In genomic region chr6:97080016-97080415, GRCm38 (mm10) we compare ENCODE assay signal across 23 mouse cellular contexts. TPM values are rescaled to one million over a fixed set of nuclear protein-coding genes. Genes with fewer than 3 reads are reported as not detected.
DNase-seq lines count a peak whose midpoint lies in the region; ATAC-seq and TF ChIP-seq lines count a peak whose summit lies in the region.
"Had no signal": no experiment of that assay in that cellular context is flagged by ENCODE, and none has a peak within 500 bp of the region (broad histone marks: within the 10 kb centered on the region; RNA-seq: fewer than 3 reads in every experiment).

No protein-coding gene starts in this region.

- WGBS in forebrain, embryonic 12.5 days: 32% methylated on average over 9 of the region's 9 CpGs
- WGBS in forebrain, embryonic 16.5 days: 15% methylated on average over 9 of the region's 9 CpGs
- 42% methylated on average over 9 of the region's 9 CpGs for WGBS in hindbrain, embryonic 14.5 days
- 48% methylated on average over 9 of the region's 9 CpGs for WGBS in hindbrain, embryonic 16.5 days
- WGBS in forebrain, postnatal 0 days: 32% methylated on average over 9 of the region's 9 CpGs
- 55% methylated on average over 9 of the region's 9 CpGs for WGBS in liver, embryonic 11.5 days

- no peaks in the 10 kb centered on the region; the same call in 1 of the 2 replicates for H3K27me3 ChIP-seq in forebrain, embryonic 12.5 days
- H3K27me3 ChIP-seq in forebrain, embryonic 16.5 days (replicated peaks; ENCODE audit: control insufficient read depth, insufficient read depth, low read length): no peaks in the 10 kb centered on the region
- H3K27me3 ChIP-seq in hindbrain, embryonic 14.5 days (ENCODE audit: control insufficient read depth, insufficient read depth, low read length): no peaks in the 10 kb centered on the region
- H3K27me3 ChIP-seq in hindbrain, embryonic 16.5 days (replicated peaks; ENCODE audit: control insufficient read depth, insufficient read depth, low read length): no peaks in the 10 kb centered on the region
- no peaks in the 10 kb centered on the region for H3K27me3 ChIP-seq in forebrain, postnatal 0 days (ENCODE audit: insufficient read depth, low read length)
- H3K27me3 ChIP-seq in liver, embryonic 11.5 days (replicated peaks; ENCODE audit: control insufficient read depth, insufficient read depth, low read length): no peaks in the 10 kb centered on the region; the same call in 1 of the 2 replicates
- H3K27me3 ChIP-seq: hindbrain, embryonic 12.5 days; intestine, embryonic 15.5 days had no signal

- DNase-seq in hindbrain, embryonic 14.5 days (ENCODE audit: low spot score): no peak
- DNase-seq in forebrain, postnatal 0 days: no peak
- no peak for DNase-seq in liver, embryonic 11.5 days (ENCODE audit: low spot score)
- DNase-seq: B cell, adult 2 months; cerebellum, adult 11-12 months; cerebellum, adult 9-10 months; cerebellum, postnatal 36 days; gastrocnemius, adult 2 months; gastrocnemius, postnatal 25 days; heart, postnatal 10 days; heart, postnatal 4 days; kidney, adult 18-20 months had no signal

- peak overlapping the region; percentile 11; the same call in 1 of the 2 replicates for H3K4me2 ChIP-seq in forebrain, embryonic 12.5 days
- H3K4me2 ChIP-seq in forebrain, embryonic 16.5 days (ENCODE audit: low read length): no peak overlapping the region
- no peak overlapping the region for H3K4me2 ChIP-seq in hindbrain, embryonic 14.5 days (replicated peaks)
- H3K4me2 ChIP-seq in hindbrain, embryonic 16.5 days (ENCODE audit: low read length): no peak overlapping the region
- H3K4me2 ChIP-seq in forebrain, postnatal 0 days (ENCODE audit: low read depth): 0 out of 2 replicates have a peak overlapping the region, but pooled peaks have one; percentile 13
- no peak overlapping the region for H3K4me2 ChIP-seq in liver, embryonic 11.5 days
- H3K4me2 ChIP-seq: hindbrain, embryonic 12.5 days; intestine, embryonic 15.5 days had no signal

- no peak overlapping the region for H3K4me3 ChIP-seq in forebrain, embryonic 12.5 days (replicated peaks)
- H3K4me3 ChIP-seq in forebrain, embryonic 16.5 days (replicated peaks; ENCODE audit: low read length): no peak overlapping the region
- H3K4me3 ChIP-seq in hindbrain, embryonic 14.5 days (replicated peaks; ENCODE audit: low read length): no peak overlapping the region
- no peak overlapping the region for H3K4me3 ChIP-seq in hindbrain, embryonic 16.5 days (ENCODE audit: low read length)
- H3K4me3 ChIP-seq in forebrain, postnatal 0 days (ENCODE audit: low read depth, low read length): no peak overlapping the region
- no peak overlapping the region for H3K4me3 ChIP-seq in liver, embryonic 11.5 days (ENCODE audit: low read depth, low read length)
- H3K4me3 ChIP-seq: embryonic facial prominence, embryonic 10.5 days; gastrocnemius, adult 2 months; hindbrain, embryonic 12.5 days; intestine, embryonic 15.5 days had no signal

- ATAC-seq in forebrain, embryonic 12.5 days (ENCODE audit: low FRiP score): no peak
- ATAC-seq in forebrain, embryonic 16.5 days: no peak; the same call in 1 of the 2 replicates
- ATAC-seq in hindbrain, embryonic 14.5 days (ENCODE audit: low FRiP score): no peak
- no peak for ATAC-seq in hindbrain, embryonic 16.5 days
- no peak for ATAC-seq in forebrain, postnatal 0 days
- no peak for ATAC-seq in liver, embryonic 11.5 days (replicated peaks; ENCODE audit: low FRiP score)
- no peak for ATAC-seq in frontal cortex, adult (ENCODE audit: low TSS enrichment)
- ATAC-seq: CD4-positive, CD25-positive, alpha-beta regulatory T cell, adult 4 months; intestine, embryonic 15.5 days had no signal

- no peaks in the 10 kb centered on the region for H3K36me3 ChIP-seq in forebrain, embryonic 12.5 days (replicated peaks)
- H3K36me3 ChIP-seq in forebrain, embryonic 16.5 days (ENCODE audit: control insufficient read depth, insufficient read depth): no peaks in the 10 kb centered on the region
- no peaks in the 10 kb centered on the region for H3K36me3 ChIP-seq in hindbrain, embryonic 14.5 days (replicated peaks; ENCODE audit: control insufficient read depth, insufficient read depth)
- no peaks in the 10 kb centered on the region for H3K36me3 ChIP-seq in hindbrain, embryonic 16.5 days (ENCODE audit: control insufficient read depth, insufficient read depth, low read length)
- no peaks in the 10 kb centered on the region for H3K36me3 ChIP-seq in forebrain, postnatal 0 days (ENCODE audit: insufficient read depth)
- H3K36me3 ChIP-seq in liver, embryonic 11.5 days (ENCODE audit: control insufficient read depth, insufficient read depth, low read length): no peaks in the 10 kb centered on the region
- H3K36me3 ChIP-seq: embryonic facial prominence, embryonic 10.5 days; G1E; hindbrain, embryonic 12.5 days; intestine, embryonic 15.5 days had no signal

- peaks cover 13% of the 10 kb centered on the region for H3K4me1 ChIP-seq in forebrain, embryonic 12.5 days
- H3K4me1 ChIP-seq in forebrain, embryonic 16.5 days (replicated peaks; ENCODE audit: control insufficient read depth, insufficient read depth, low read length): peaks cover 7% of the 10 kb centered on the region; the same call in 1 of the 2 replicates
- H3K4me1 ChIP-seq in hindbrain, embryonic 14.5 days (replicated peaks; ENCODE audit: control insufficient read depth, insufficient read depth, low read length): no peaks in the 10 kb centered on the region
- H3K4me1 ChIP-seq in hindbrain, embryonic 16.5 days (ENCODE audit: control insufficient read depth, insufficient read depth, low read depth, low read length): no peaks in the 10 kb centered on the region
- H3K4me1 ChIP-seq in forebrain, postnatal 0 days (ENCODE audit: insufficient read depth): 0 out of 2 replicates have a peak, but pooled peaks cover 3% of the 10 kb centered on the region
- H3K4me1 ChIP-seq in liver, embryonic 11.5 days (replicated peaks; ENCODE audit: control insufficient read depth, insufficient read depth, low read length): no peaks in the 10 kb centered on the region
- H3K4me1 ChIP-seq: hindbrain, embryonic 12.5 days; intestine, embryonic 15.5 days had no signal

- H3K9ac ChIP-seq in forebrain, embryonic 12.5 days: no peak overlapping the region
- H3K9ac ChIP-seq in forebrain, embryonic 16.5 days (replicated peaks; ENCODE audit: low read depth, low read length): no peak overlapping the region
- no peak overlapping the region for H3K9ac ChIP-seq in hindbrain, embryonic 14.5 days
- no peak overlapping the region for H3K9ac ChIP-seq in hindbrain, embryonic 16.5 days (ENCODE audit: low read depth, low read length)
- no peak overlapping the region for H3K9ac ChIP-seq in forebrain, postnatal 0 days
- no peak overlapping the region for H3K9ac ChIP-seq in liver, embryonic 11.5 days (ENCODE audit: low read depth, low read length)
- H3K9ac ChIP-seq: hindbrain, embryonic 12.5 days; intestine, embryonic 15.5 days had no signal

- no peak overlapping the region; the same call in 1 of the 2 replicates for H3K27ac ChIP-seq in forebrain, embryonic 12.5 days
- no peak overlapping the region for H3K27ac ChIP-seq in forebrain, embryonic 16.5 days (ENCODE audit: low read length)
- H3K27ac ChIP-seq in hindbrain, embryonic 14.5 days: peak overlapping the region; percentile 35; the same call in 1 of the 2 replicates
- no peak overlapping the region for H3K27ac ChIP-seq in hindbrain, embryonic 16.5 days (ENCODE audit: low read depth, low read length)
- H3K27ac ChIP-seq in forebrain, postnatal 0 days (ENCODE audit: low read depth, low read length): no peak overlapping the region
- H3K27ac ChIP-seq in liver, embryonic 11.5 days (ENCODE audit: low read depth, low read length): no peak overlapping the region
- H3K27ac ChIP-seq: embryonic facial prominence, embryonic 10.5 days; gastrocnemius, adult 2 months; hindbrain, embryonic 12.5 days; intestine, embryonic 15.5 days had no signal

- TF ChIP-seq CTCF in forebrain, postnatal 0 days (IDR thresholded peaks at IDR 0.05; ENCODE audit: low read depth): no peak

- no peaks in the 10 kb centered on the region for H3K9me3 ChIP-seq in forebrain, embryonic 12.5 days
- H3K9me3 ChIP-seq in forebrain, embryonic 16.5 days (ENCODE audit: control insufficient read depth, low read length): no peaks in the 10 kb centered on the region
- no peaks in the 10 kb centered on the region for H3K9me3 ChIP-seq in hindbrain, embryonic 14.5 days (ENCODE audit: control insufficient read depth, low read length)
- no peaks in the 10 kb centered on the region for H3K9me3 ChIP-seq in hindbrain, embryonic 16.5 days (ENCODE audit: control insufficient read depth, low read length)
- no peaks in the 10 kb centered on the region for H3K9me3 ChIP-seq in forebrain, postnatal 0 days (ENCODE audit: low read length)
- H3K9me3 ChIP-seq in liver, embryonic 11.5 days (ENCODE audit: control insufficient read depth, low read length): no peaks in the 10 kb centered on the region
- H3K9me3 ChIP-seq: embryonic facial prominence, embryonic 10.5 days; G1E; hindbrain, embryonic 12.5 days; intestine, embryonic 15.5 days had no signal

RNA-seq across cellular contexts. Expression of gene Fam19a4, which starts 19.8 kb away (rescaled TPM):
- 0.65 and 0.70 TPM in 2 replicates for polyA plus RNA-seq in forebrain, embryonic 12.5 days (2016; fragmentation: Nextera tagmentation; extraction: Ambion mirVana)
- 0.73 and 0.80 TPM in 2 replicates for polyA plus RNA-seq in forebrain, embryonic 16.5 days (2015; fragmentation: Nextera tagmentation; extraction: Ambion mirVana)
- 2.6 and 3.7 TPM in 2 replicates for polyA plus RNA-seq in hindbrain, embryonic 14.5 days (2014; fragmentation: Nextera tagmentation; extraction: Ambion mirVana)
- polyA plus RNA-seq in hindbrain, embryonic 16.5 days (2015; fragmentation: Nextera tagmentation; extraction: Ambion mirVana): 3.2 and 3.4 TPM in 2 replicates
- 1.3 and 1.7 TPM in 2 replicates for total RNA-seq in forebrain, postnatal 0 days (2014; rRNA removed)
- 1.6 and 2.4 TPM in 2 replicates for polyA plus RNA-seq in forebrain, postnatal 0 days (2015; fragmentation: Nextera tagmentation; extraction: Ambion mirVana)
- polyA plus RNA-seq in liver, embryonic 11.5 days (2014; fragmentation: Nextera tagmentation; extraction: Ambion mirVana): not detected in 2 replicates
- total RNA-seq: granulocyte monocyte progenitor cell, adult 5-6 weeks; heart, postnatal 10 days; heart, postnatal 4 days had no signal
- polyA plus RNA-seq: G1E; heart, embryonic 14.5 days had no signal

Comparison
In these comparisons a context has a peak if more than half of its experiments do, and no peak if none do; other contexts are left out.
1. H3K4me2 ChIP-seq: peak in forebrain, embryonic 12.5 days (single experiment) and forebrain, postnatal 0 days (single experiment); none in forebrain, embryonic 16.5 days (single experiment), hindbrain, embryonic 14.5 days (single experiment), hindbrain, embryonic 16.5 days (single experiment) and liver, embryonic 11.5 days (single experiment).